Mouse (Mus musculus) adipocyte (in vitro differentiated cells): Measurements from ENCODE around the gene Lsm11.
A peak's percentile ranks its signal among the peaks of the same experiment; 100 is the strongest.

Experiments used
- DNase-seq: peaks from one replicate; pipeline ENCODE4 v3.0.0-alpha.2; 2016; ENCODE audit warnings: low spot score

Gene Lsm11

DNA sequence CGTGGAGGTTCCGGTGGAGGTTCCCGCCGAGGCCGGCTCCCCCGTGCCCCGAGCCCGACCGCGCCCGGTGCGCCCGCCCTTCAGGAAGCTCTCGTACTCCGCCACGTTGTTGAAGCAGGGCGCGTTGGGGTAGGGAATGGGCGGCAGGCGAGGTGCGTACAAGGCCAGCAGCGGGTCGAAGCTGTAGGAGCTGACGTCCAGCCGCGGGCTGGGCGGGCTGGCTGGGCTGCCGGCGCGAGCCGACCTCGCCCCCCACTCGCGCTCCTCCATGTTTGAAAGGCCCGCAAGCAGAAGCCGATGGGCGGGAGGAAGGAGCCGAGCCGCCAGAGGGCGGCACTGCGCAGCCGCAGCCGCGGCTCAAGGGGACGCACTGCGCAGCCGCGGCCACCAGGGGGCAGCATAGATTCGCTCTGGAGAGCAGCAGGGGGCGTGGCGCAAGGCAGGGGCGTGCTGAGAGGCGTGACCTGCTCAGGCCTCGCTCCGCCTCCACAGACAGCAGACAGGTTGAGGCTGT lies at the start of gene Lsm11:
TSS of gene Lsm11 (minus strand) at position 293 of the 514 bp plus-strand sequence.
- peak; percentile 96 for DNase-seq

GRCm38 (mm10) chr11:45992087-45992486 lies 47.4 kb upstream of the Lsm11 start:
- DNase-seq = no peak

GRCm38 (mm10) chr11:45991604-45992003 lies 46.9 kb upstream of the Lsm11 start:
- no peak for DNase-seq

DNA sequence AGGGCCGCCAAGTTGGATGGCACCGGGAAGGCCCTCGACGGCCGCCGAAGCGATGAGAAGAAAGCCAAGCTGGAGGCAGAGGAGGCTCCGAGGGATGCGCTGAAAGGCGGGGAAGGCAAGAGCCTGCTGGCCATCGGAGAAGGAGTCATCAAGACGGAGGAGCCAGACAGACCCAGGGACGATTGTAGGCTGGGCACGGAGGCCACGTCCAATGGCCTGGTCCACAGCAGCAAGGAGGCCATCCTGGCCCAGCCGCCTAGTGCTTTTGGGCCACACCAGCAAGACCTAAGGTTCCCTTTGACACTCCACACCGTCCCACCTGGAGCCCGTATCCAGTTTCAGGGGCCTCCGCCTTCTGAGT lies 36.1 kb upstream of the Lsm11 start:
- DNase-seq = no peak

- DNase-seq = no peak
These were observed 35.5 kb upstream of the Lsm11 start, which contains the start of gene Sox30 for GRCm38 (mm10) chr11:45979946-45980892. Gene Sox30, plus strand, starts transcription at chr11:45980310.

- no peak for DNase-seq
These were observed 31.3 kb upstream of the Lsm11 start for GRCm38 (mm10) chr11:45976061-45976460.

- no peak for DNase-seq
These were observed 29.7 kb upstream of the Lsm11 start for GRCm38 (mm10) chr11:45974466-45974865.

DNA sequence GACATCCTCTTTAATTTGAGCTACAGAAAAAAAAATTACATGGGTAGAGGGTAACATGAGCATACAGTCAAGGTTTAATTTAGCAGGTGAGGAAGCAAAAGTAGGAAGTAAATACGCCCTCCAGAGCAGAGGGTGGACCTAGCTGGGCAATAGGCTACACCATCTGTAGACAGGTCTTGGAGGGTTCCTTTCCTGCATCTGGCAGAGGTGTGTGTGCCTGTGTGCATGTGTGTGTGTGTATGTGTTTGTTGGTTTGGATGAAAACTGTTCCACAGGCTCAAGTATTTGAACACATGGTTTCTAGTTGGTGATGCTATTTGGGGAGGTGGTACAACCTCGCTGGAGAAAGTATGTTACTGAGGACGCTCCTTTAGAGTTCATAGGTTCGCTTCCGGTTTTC lies 28.9 kb upstream of the Lsm11 start:
- DNase-seq = no peak

- no peak for DNase-seq
These were observed 23.7 kb upstream of the Lsm11 start for GRCm38 (mm10) chr11:45968466-45968865.

- DNase-seq = peak; percentile 20
These were observed 22.2 kb upstream of the Lsm11 start for GRCm38 (mm10) chr11:45966896-45967295.

- no peak for DNase-seq
These were observed 15.3 kb upstream of the Lsm11 start for GRCm38 (mm10) chr11:45960003-45960402.

GRCm38 (mm10) chr11:45959598-45959997 lies 14.9 kb upstream of the Lsm11 start:
- peak; percentile 51 for DNase-seq

DNA sequence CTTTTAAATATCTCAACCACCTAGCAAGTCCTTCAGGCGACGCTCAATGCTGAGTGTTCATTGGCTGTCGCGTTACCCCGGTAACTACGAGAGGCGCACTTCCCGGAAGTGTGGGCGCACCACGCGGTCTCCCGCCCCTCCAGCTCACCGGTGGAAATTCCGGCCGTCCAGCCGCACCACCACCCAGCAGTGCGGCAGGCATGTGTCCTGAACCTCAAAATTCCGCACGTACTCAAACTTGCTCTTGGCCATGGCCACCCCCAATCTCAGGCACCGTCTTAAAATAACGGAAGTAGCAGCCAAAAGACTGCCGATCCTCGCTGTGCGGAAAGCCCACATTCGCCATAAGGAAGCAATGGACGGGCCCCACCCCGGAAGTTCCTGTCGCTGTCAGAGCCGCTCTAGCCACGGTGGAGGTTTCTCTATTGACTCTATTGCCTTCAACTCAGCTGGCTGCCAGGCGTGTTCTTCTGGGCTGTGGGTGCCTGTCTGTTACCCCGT lies 10.4 kb upstream of the Lsm11 start, which contains the start of gene Thg1l:
TSS of gene Thg1l (minus strand) at position 368 of the 501 bp plus-strand sequence.
- DNase-seq = peak; percentile 95

DNA sequence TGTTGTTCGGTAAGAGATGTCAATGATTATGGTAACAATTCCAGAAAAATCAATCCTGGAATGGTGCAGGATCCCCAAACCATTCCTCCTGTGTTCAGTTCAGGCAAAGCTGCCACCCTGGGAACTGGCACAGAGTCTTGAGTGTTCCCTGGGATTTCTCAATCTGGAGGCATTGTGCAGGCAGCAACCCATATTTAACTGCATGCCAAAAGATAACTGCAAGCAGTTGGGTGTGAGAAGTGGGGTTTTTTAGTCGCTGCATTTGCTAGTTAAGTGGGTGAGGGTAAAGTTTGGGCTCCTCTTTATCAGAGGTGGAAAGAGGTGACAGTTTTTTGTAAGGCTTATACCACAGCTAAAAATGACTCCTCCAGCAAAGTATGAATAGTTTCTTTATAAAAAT lies 2.8 kb upstream of the Lsm11 start:
- peak; percentile 72 for DNase-seq

DNA sequence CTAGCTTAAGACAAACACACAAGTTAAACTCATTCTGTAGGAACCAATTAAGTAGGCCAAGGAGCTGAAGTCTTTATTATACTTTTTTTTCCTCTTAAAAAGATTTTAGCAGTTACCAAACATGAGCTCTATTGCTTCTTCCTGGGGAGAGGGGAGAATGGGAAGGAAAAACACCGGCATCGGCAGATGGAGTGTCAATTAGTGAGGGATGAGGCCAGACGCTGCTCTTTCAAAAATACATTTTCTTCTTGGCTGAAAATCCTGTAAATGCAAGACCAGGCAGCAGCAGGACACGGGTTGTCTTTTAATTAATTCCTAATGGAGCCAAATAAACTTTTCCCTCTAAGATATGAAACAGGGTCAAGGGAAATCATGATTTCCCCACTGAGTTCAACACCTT lies 2.1 kb upstream of the Lsm11 start:
- DNase-seq = no peak

GRCm38 (mm10) chr11:45943891-45944642 lies 668 bp downstream of the Lsm11 start:
- no peak for DNase-seq

GRCm38 (mm10) chr11:45943108-45943705 lies 1.5 kb downstream of the Lsm11 start:
- peak; percentile 55 for DNase-seq

DNA sequence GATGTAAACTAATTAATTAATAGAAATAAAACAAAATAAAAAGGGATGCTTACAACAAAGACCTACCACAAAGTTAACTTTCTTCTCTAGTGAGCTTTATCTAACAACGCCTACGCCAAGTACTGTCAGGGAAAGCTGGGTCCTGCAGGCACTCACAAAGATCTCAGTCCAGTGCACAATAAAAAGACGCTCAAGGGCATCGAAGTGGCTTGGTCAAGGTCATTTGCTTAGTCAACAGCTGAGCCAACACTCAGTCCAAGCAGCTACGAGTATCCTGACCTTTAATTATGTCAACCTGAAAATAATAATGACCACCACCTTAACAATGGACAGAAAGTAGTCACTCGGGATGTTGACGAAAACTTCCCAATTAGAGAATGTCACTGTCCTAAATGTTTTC lies 2.5 kb downstream of the Lsm11 start:
- no peak for DNase-seq

DNA sequence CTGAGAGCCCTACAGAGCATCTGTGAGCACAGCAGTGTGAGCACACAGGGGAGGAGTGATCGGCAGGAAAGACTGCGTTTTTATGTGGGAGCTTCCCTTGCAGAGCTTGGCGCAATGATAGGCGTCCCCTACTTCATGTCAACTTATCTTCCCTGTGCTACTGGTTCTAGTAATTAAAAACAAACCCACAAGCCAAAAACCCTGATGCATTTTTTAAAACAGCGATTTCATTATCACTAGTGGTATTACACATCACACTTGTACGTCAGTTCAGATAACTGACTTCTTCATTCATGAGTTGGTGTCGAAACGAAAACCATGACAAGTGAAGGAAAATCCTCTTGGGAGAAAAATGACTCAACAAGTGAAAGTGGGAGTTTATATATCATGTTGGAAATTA lies 5.8 kb downstream of the Lsm11 start:
- peak; percentile 30 for DNase-seq

DNA sequence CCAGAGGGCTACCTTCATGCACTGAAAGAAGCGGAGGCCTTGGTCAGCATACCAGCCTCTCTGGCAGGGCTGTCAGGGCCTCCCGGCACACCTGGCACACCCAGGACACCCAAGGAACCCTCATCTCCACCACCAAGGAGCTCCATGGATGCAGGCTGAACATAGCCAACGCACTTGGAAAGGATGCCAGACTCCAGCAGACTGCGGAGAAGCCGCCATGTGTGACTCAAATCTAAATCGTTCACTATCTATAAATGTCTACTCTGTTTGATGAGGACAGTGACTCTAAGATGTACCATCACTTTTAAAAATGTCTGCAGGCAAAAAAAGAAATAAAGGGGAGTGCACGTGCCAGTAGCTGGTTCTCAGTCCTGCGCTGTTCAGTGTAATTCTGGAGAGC lies 7.3 kb downstream of the Lsm11 start:
- no peak for DNase-seq

- DNase-seq = no peak
These were observed 12.0 kb downstream of the Lsm11 start for GRCm38 (mm10) chr11:45932771-45933170.

DNA sequence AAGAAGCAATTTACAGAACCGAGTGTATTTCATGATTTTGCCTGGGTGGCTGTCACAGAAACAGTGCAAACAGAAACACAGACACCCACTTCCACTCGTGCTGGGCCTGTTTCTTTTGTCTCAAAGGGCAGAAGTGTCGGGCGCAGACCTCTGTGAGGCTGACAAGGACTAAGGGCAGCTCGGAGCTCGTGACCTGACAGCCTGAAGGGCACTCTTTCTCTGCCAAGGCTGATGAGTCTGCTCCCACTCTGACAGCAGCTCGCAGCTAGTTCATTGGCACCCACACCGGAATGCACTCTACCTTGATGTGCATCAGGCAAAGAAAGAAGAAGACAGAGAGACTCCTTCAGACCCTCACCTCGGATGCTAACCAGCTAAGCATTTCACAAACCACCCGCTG lies 15.2 kb downstream of the Lsm11 start:
- no peak for DNase-seq
